ENCODE assay signal across 20 mouse cellular contexts in the genomic region with DNA sequence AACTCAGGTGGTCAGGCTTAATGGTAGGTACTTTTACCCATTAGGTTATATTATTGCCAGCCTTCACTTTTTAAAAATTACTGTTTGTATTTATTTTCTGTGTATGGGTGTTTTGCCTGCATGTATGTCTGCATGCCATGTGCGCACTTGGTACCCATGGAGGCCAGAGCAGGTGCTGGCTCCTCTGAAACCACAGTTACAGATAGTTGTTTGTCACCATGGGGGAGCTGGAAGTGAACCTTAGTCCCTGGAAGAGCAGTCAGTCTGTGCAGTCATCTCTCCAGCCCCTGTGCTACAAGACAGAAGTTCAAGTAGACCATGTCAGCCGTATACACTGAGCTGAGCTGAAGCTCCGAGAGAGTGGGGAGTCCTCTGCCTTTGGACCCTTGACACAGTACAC.
"Had no signal": no experiment of that assay in that cellular context is flagged by ENCODE, and none has a peak within 500 bp of the region (broad histone marks: within the 10 kb centered on the region; RNA-seq: fewer than 3 reads in every experiment).

No protein-coding gene starts in this region.

- ATAC-seq: intestine, embryonic 16.5 days had no signal

- H3K4me1 ChIP-seq: limb, embryonic 12.5 days; limb, embryonic 15.5 days; neural tube, embryonic 13.5 days; stomach, embryonic 15.5 days had no signal

- DNase-seq: kidney, adult 18-20 months; kidney, adult 9 months; kidney, postnatal 14 days; kidney, postnatal 4 days; left cerebral cortex, postnatal 4 days; lung, adult 2 months; lung, postnatal 14 days; lung, postnatal 4 days; midbrain, embryonic 14.5 days; retina, postnatal 1 day; right cerebral cortex, postnatal 25 days; spleen, adult 18-20 months; thymus, adult 18-20 months; thymus, postnatal 36 days had no signal

- H3K4me2 ChIP-seq: limb, embryonic 12.5 days; limb, embryonic 15.5 days; midbrain, embryonic 11.5 days; neural tube, embryonic 13.5 days; stomach, embryonic 15.5 days had no signal

- H3K36me3 ChIP-seq: limb, embryonic 12.5 days; limb, embryonic 15.5 days; neural tube, embryonic 13.5 days; stomach, embryonic 15.5 days had no signal

- H3K9ac ChIP-seq: limb, embryonic 12.5 days; limb, embryonic 15.5 days; neural tube, embryonic 13.5 days; stomach, embryonic 15.5 days had no signal

- H3K9me3 ChIP-seq: limb, embryonic 12.5 days; limb, embryonic 15.5 days; neural tube, embryonic 13.5 days; stomach, embryonic 15.5 days had no signal

- H3K4me3 ChIP-seq: limb, embryonic 12.5 days; limb, embryonic 15.5 days; neural tube, embryonic 13.5 days; stomach, embryonic 15.5 days had no signal

- H3K27ac ChIP-seq: limb, embryonic 12.5 days; limb, embryonic 15.5 days; neural tube, embryonic 13.5 days; stomach, embryonic 15.5 days had no signal
